Mouse (Mus musculus) CD4-positive helper T cell, adult 2 months (primary cell): ENCODE results near the gene Zfp607a.
"Not testable (repeated sequence)": the region's sequence is repeated elsewhere in the genome, so short reads cannot be mapped to it uniquely, and the experiment has no call there.

Source experiments
- DNase-seq: peaks from one replicate; pipeline ENCODE4 v3.0.0-alpha.2; 2012; ENCODE audit warnings: low read depth, missing footprints, low spot score

Gene Zfp607a

DNA sequence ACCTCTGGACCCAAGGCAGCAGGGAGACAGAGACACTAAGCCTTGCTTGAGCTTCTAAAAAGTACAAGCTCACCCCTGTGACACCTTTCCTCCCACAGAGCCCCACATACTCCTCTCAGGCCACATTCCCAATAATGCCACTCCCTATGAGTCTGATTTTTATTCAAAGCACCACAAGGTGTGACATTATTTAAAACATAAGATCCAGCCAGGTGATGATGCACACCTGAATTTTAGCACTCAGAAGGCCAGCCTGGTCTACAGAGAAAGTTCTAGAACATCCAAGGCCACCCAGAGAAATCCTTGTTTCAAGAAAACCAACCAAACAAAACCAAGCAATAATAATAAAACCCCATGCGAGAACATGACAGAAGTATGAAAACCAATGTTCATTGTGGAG, at the start of gene Zfp607a:
TSS of gene Zfp607a (plus strand) at position 301 of the 400 bp plus-strand sequence.
- DNase-seq: no peak

DNA sequence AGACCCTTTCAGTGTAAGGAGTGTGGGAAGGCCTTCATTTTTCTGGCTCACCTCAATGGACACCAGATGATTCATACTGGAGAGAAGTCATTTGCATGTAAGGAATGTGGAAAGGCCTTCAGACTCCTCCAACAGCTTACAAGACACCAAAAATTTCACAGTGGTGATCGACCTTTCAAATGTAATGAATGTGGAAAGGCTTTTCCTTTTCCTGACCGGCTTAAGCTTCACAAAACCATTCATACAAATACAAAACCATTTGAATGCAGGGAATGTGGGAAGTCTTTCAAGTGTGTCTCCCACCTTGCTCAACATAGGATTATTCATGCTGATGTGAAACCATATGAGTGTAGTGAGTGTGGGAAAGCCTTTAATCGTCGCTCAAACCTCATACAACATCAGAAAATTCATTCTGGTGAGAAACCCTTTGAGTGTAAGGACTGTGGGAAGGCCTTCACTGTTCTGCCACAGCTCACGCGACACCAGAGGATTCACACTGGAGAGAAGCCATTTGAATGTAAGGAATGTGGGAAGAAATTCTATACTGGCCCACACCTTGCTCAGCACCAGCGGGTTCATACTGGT, 38.7 kb upstream of the Zfp607a start:
- no peak for DNase-seq

DNA sequence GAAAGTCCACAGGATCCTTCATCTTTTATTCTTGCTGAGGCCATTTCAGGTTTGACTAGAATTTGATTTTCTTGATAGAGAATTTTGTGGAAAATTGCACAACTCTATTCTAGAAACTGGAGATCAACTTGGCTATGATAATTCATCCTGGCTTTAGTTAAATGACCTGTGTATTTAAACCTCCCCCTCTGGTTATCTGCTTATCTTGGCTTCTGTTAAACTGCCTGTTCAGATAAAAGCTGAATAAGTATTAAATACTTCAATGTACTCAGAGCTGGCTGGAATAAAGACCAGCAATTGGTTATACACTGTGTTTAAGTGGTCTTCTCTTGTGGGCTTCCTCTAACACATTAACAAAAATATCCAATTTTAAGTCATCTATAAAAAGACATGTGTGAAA, 34.7 kb upstream of the Zfp607a start:
- DNase-seq: no peak

DNA sequence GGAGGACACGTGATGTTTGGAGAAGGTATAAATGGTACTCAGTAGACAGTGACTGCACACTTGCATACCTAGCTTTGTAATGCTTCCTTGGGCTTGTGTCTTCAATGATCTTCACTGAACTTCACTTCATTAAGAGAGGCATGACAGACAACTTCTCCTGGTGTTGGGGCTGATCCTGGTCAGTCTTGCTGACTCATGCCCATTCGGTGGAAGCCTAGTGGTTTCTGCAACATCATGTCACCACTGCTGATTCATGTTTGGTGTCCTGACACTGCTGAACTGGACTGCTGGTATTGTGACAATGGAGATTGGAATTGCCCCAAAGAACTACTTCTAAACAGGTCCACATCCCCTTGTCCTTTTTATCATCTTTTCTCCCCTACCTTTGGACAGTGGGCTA, 23.2 kb upstream of the Zfp607a start:
- DNase-seq: no peak

DNA sequence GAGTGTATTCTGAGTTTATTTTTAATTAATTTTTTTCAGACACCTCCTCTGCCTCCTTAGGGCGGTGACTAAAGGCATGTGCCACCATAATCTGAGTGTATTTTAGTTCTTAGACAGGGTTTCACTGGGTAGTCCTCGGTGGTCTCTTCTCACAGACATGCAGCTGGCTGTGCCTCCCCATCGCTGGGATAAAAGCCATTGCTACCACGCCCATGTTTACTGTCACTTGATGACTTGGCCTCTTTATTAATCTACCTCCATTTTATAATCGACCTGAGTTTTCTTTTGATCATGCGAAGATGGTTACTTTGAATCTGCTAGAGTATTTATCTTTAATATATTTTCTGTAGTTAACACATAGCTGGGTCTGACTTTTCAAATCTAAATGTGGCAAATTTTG, 19.4 kb upstream of the Zfp607a start:
- DNase-seq: peak; percentile 9

DNA sequence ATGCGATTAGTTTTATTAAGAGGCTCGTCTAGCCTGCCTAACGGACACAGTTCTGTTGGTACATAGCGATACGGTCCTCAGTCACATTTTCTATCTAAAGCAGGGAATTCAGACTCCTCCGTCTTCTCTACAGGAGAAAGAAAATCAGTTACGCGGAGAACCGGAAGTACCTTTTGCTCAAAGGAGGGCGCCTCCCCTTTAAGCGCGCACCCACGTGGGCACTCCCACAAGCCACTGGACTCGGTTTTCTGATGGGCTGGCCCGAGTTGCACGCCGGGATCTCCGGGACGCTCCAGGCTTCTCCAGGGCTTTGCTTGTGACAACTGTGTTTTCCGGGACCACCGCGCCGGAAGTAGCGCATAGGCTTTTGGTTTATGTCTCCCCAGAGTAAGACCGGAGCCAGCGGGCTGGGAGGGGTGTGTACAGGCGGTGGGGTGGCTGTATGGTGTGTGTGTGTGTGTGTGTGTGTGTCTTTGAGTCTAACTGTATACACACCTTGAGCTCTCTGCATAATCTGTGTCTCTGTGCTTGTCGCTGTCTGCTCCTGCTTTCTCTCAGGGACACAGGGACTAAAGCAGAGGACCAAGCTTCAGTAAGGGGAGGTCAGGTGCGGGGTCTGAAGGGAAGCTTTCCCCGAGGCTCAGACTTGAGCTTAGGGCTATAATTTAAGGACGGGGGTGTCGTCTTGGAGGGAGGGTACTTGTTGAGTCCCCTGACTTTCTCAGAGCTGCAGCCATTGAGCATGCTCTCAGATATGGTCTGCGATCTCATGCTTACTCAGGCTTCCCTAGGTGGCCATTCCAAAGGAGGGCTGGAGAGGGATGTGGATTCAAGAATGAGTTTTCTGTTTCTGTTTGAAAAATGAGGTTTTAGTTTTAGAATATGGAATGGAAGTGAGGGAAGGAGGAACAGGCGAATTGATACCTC, 18.7 kb upstream of the Zfp607a start, which contains the start of gene Zfp59:
TSS of gene Zfp59 (plus strand) at position 285 of the 927 bp plus-strand sequence.
- peak; percentile 83 for DNase-seq

DNA sequence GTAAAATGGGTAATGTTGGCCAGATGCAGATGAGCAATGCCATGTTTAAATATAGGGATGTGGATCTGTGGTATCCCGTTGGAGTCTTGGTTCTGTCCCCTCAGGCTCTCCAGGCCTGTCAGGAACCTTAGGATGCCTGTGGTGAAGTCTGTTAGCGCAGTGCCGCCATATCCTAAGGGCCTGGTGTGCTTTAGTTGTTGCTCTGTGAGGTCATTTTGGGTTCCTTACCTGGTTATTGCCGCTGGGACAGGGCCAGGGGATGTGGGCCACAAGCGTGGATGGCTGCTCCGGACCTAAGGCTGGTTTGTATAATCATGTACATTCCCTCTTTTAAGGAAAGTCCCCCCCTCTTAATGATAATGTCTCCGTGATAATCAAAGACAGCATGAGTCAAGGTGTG, 17.7 kb upstream of the Zfp607a start:
- DNase-seq: no peak

DNA sequence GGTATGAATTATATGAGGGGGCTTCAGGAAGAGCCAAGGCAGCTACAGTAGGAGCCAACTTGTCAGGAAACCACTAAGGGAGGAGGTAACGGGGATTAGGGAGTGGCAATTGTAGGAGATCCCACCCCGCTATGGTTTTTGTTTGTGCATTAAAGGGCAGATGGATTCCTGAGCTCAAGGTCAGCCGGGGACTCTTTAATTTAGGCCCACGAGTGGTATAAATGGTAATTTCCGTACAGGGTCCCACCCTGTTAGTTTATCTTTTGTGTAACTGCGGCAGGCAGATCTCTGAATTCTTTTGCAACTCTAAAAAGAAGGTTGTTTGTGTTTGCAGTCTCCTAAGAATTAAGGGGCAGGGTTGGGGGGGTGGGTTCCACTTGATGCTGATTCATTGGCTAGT, 17.2 kb upstream of the Zfp607a start:
- DNase-seq: no peak

DNA sequence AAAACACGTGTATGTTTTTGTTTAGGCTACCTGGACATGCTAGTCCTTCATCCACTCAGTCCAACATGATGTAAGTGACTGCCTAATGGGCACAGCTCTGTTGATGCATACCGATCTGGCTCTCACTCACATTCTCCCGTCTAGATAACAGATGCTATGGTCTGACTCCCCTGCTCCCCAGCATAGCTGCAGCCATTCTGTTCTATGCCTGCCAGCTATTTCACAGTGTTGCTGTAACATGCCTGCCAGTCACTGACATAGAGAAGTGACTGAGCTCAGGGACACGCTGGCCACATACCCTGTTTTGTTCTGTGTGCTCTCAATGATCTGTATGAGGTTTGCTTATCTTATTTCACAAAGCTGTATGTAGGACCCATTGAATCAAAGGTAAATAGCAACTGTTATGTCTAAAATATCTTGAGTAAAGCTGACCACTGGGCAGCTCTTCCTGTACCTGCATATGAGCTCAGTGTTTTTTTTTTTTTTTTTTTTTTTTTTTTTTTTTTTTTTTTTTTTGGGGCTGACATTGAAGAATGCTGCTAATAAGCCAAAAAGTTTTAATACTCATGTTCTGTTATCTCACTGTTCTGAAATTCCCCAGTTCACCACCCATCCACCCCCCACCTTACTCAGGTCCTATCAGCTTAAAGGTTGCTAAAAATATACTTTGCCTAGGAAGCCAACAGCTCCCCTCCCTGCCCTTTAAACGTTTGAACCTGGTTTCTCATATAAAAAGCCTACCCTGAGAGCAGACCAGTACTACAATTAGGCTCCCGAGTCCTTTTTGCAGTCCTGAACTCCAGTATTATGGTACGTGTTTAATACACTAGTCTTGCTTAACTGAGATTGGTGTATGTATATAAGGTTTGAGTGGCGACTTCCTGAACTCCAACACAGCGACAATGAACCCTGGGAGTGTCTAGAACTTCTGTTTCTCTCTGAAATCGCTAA, 2.2 kb downstream of the Zfp607a start:
- DNase-seq: no peak

DNA sequence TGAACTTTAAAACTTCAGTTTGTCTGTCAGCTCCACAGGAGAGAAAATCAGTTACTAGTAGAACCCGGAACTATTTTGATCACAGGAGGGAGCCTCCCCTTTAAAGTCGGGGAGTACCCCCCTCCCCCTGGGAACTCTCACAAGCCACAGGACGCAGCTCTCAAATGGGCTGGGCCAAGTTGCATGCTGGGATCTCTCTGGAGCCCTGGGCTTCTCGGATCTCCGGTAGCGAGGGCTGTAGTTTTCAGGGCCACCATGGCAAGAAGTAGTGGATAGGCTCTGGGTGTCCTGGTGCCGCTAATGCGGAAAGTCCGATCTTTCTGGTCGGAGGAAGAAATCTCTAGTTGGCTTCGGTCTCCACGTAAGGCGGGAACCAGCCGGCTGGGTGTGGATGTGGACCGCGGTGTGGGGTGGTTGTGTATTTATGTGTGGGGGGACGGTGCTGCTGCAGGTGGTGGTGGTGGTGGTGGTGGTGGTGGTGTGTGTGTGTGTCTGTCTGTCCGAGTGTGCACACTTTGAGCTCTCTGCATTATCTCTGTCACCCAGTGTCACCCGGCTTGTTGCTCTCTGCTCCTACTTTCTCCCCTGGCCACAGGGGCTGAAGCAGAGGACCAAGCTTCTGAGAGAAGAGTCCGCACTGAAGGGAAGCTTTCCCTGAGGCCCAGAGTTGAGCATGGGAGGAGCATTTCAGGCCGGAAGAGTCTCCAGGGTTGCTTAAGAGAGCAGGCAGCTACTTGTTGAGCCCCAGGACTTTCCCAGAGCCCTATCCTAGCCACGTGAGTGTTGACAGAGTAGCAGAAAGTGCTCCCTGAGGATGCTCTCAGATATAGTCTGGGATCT, 3.3 kb downstream of the Zfp607a start:
- peak; percentile 88 for DNase-seq

DNA sequence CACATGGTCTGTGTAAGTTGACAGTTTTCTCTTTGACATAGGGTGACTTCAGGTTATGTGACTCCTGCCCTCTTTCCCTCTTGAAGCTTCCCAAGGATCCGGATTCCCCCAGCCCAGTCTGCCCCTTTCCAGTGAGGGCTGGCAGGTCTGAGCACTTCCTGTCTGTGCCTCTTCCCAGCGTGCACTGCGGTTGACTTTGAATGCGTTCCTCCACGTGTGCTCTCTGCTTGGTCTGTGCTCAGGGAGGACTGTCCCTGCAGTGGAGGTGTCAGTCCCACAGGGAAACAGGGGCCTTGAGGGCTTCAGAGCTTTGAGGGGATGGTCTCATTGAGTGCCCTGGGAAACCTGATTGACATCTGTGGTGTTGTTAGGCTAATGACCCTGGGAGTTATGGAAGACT, 5.3 kb downstream of the Zfp607a start:
- not testable (repeated sequence) for DNase-seq

DNA sequence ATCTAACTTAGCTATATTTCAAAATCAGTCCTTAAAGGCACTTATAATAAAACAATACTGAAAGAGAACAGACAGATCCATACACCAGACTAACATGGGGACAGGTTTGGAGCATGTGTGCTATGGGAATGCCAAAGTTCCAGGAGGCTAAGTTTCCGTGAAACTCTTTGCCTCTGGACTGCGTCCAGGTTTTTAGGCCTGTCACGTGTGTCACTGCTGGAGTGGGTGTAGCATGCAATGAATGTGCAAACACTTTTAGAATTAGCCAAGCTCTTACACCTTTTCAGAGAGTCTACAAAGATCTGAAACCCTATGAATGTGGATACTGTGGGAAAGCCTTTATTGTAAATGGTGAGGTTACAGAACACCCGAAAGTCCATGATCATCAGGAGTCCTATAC, 24.4 kb downstream of the Zfp607a start:
- DNase-seq: no peak

DNA sequence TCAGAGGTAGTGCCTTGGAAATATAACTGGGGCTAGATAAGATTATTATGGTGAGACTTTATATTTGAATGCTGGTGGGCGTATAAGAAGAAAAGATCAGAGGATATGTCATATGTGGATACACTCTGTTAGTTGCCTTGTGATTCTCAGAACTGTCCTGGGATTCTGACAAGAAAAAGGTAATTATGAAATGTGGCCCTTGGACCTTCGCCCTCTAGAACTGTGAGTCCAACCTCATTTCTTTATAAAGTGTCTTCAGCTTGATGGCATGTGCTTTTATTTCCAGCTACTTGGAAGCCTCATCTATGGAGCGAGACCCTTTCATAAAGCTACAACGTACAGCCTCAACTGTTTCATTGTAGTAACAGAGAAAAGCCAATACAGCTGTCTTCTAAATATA, 43.3 kb downstream of the Zfp607a start:
- DNase-seq: no peak

DNA sequence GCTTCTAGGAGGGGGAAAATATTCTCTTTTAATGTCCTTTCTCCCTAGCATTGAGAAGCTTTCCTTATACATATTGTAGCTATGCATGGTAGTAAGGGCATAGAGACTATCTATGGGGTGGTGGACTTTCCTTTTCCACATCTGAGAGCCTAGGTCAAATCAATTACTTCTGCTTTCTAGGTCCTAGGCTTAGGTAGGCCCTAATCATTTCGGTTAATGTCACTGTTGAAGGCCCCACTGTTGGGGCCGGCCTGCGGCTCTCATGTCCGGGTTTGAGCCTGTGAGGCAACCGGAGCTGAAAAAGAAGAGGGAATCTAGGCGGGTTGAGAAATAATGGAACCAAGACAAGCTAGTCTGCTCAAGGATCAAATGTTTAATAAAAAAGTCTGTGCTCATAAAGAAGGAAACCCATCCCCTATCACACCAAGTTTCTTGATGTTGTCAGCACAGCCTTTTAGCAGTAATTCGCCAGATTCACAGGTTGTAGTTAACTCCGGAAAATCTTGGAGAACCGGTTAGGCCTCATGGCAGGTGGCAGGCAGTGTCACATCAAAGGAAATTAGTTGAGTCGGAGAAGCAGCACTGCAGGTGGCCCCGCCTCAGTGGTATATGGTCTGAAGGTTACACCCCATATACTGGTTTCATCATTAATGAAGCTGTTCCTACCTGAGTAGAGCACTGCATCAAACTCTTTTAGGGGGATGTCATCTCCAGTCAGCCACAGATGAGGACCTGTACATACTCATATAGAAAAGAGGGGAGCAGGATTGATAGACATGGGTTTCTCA, 47.9 kb downstream of the Zfp607a start:
- no peak for DNase-seq

DNA sequence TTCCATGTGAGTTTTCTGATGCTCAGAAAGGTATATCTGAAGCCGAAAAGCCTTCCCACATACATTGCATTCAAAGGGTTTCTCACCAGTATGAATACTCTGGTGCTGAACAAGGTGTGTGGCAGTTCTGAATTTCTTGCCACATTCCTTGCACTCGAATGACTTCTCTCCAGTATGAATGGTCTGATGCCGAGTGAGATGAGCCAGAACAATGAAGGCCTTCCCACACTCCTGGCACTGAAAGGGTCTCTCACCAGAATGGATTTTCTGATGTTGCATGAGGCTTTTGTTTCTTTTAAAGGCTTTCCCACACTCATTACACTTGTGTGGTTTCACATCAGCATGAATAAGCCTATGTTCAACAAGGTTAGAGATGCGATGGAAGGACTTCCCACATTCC, 53.6 kb downstream of the Zfp607a start:
- not testable (repeated sequence) for DNase-seq

DNA sequence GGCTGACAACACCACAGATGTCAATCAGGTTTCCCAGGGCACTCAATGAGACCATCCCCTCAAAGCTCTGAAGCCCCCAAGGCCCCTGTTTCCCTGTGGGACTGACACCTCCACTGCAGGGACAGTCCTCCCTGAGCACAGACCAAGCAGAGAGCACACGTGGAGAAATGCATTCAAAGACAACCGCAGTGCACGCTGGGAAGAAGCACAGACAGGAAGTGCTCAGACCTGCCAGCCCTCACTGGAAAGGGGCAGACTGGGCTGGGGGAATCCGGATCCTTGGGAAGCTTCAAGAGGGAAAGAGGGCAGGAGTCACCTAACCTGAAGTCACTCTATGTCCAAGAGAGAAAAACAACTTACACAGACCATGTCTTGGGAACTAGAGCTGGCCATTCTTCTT, 69.7 kb downstream of the Zfp607a start:
- DNase-seq: peak; percentile 21

DNA sequence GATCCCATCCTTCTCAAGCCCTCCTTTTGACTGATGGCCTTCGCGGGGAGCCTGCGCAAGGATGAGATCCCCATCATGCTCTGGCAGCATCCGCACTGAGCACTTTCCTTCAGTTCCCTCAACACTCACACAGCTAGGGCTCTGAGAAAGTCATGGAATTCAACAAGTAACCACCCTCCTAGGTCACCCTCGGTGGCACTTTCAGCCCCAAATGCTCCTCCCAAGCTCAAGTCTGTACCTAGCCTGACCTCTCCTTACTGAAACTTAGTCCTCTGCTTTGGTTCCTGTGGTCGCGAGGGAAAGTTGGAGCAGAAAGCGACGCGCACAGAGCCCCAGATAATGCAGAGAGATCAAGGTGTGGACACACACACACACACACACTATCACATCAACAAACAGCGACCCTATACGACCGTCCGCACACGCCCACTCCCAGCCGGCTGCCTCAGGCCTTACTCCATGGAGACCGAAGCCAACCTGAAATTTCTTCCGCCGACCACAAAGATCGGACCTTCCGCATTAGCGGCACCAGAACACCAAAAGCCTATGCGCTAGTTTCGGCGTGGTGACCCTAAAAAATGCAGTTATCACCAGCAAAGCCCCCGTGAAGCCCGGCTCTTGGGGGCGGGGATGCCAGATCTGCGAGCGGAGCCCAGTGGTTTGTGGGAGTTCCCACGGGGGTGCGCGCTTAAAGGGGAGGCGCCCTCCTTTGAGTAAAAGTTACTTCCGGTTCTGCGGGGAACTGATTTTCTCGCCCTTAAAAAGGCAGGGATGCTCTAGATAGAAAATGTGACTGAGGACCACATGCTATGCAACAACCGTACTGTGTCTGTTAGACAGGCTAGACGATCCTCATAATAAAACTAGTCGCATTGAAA, 71.7 kb downstream of the Zfp607a start, which contains the start of gene Zfp974:
TSS of gene Zfp974 (minus strand) at position 643 of the 878 bp plus-strand sequence.
- peak; percentile 81 for DNase-seq
